Mouse (Mus musculus) kidney, adult 2 months (tissue): Measurements from ENCODE around the gene Ppp4r3a.

Experiments used
- CTCF ChIP-seq: fragments of 200-500 bp; conservative IDR thresholded peaks from 2 replicates; pipeline ENCODE4 v1.5.1; 2011; ENCODE audit warnings: low read depth, mild to moderate bottlenecking, control low read depth, low read length, moderate library complexity, mixed read lengths; ENCODE audit not compliant: insufficient read depth, insufficient read length
- POLR2A ChIP-seq: fragments of 200-500 bp; IDR thresholded peaks from one replicate; pipeline ENCODE4 v1.6.1; 2011; ENCODE audit warnings: low read depth, low read length, control low read depth

- TF ChIP-seq POLR2A (no peak), CTCF (no peak)
Measured at GRCm38 (mm10) chr12:101019031-101019430, 64.5 kb downstream of the Ppp4r3a start.
